Mouse (Mus musculus): ENCODE measurements around the gene Slc29a3.

DNA sequence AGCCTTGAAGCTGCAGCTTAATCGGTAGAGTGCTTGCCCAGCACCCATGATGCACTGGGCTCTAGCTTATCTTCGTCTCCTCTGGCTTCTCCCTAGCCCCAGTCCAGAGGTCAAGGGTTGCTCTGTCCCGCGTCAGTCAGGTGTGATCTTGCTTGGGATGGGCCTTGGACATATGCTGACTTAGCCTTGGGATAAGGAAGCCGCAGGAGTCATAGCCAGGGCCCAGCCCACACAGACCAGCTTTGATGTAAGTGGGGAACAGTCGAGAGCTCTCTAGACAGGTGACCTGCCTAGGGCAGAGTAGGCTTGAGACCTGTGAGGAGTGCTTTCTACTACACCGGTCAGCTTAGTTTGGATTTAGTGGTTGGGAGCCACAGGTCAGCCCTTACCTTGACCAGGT is 14.8 kb upstream of the Slc29a3 start:
- TF ChIP-seq CTCF (IDR thresholded peaks at IDR 0.05; ENCODE audit: low read depth, low read length) (no peak), TAL1 (conservative IDR thresholded peaks at IDR 0.05; ENCODE audit: low read depth, low read length) (no peak), GATA1 (IDR thresholded peaks at IDR 0.05; ENCODE audit: borderline replicate concordance, low read length) (no peak), GATA2 (IDR thresholded peaks at IDR 0.05; ENCODE audit: borderline replicate concordance, low read depth, low read length) (no peak)

All from G1E (cell line).